Mouse (Mus musculus): Measurements from ENCODE around the gene Mrnip.

DNA sequence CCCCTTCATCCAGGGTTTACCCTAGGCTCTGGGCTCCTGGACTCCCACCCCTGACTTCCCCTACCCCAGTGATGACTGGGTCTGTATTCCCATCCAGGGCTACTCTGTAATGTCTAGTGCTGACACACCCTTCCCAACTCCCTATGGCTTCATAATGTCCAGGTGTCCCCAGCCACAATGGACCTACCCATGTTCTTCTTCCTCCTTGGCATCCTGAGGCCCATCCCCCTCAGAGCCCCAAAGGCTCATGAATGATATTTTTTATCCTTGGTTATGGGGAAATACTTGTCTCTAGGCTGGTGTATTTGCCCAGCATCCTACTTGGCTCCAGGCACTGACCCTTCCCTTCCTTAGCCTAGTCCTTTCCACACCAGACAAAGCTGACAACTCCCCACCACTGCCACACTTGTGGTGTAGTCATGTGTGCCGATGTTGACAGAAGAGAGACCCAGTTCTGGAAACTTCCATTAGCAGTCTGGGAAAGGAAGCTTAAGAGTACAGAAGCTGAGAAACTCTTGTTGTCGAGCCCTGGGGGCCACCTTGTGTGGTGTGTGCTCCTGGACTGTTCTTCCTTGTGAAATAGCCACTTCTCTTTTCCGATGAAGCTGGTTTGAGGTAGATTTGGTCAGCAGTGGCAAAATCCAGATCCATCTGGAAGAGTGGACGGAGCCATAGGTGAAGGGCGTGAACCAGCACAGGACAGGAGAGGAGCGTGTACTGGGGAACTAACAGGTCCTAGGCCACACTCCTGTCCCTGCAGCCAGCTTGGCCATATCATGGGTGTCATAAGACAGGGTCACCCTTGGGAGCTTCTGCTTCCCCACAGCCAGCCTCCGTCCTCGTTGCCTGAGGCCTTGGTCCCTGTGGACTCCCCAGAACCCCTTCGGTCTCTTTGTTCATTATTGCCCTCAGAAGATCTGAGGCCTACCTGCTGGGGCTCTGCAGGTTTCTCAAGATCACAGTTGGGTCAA lies 64.9 kb downstream of the Mrnip start:
- TF ChIP-seq CTCF (conservative IDR thresholded peaks at IDR 0.05; ENCODE audit: low read length) (no peak), POU5F1 (IDR thresholded peaks at IDR 0.05; ENCODE audit: borderline replicate concordance, low read length) (no peak), NANOG (IDR thresholded peaks at IDR 0.05; ENCODE audit: borderline replicate concordance, low read length) (no peak)
